Mouse (Mus musculus) liver, embryonic 14.5 days (tissue): ENCODE measurements around the gene Il1rl1.

ENCODE experiments used
- CTCF ChIP-seq: IDR thresholded peaks from 2 replicates; pipeline ENCODE4 v1.5.1; 2016; ENCODE audit warnings: antibody characterized with exemption, low read depth, control low read depth
- EP300 ChIP-seq: IDR thresholded peaks from 2 replicates; pipeline ENCODE4 v1.6.1; 2016; ENCODE audit warnings: antibody characterized with exemption, low read depth

GRCm38 (mm10) chr1:40476756-40477155 lies 47.4 kb downstream of the Il1rl1 start:
- TF ChIP-seq EP300: no peak
- TF ChIP-seq CTCF: no peak
